Mouse (Mus musculus): Measurements from ENCODE around the gene D130043K22Rik.

The D130043K22Rik gene

DNA sequence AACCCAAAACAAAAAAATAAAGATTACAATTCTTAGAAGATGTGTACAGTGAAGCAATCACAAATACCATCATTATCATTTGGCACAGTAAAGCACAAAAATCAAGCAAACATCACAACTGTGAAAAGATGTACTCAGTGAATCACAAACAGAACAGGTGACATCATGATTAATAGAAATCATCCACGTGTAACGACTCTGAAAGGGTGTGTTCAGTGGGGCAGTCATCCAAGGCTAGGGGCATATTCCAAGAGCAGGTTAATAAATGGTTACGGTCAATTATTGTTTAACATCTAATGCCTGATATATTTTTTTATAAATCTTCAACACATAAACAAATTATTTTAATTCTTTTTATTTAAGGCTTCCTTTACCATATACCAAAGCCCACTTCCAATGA, 47.6 kb downstream of the D130043K22Rik start:
- no peak for DNase-seq (ENCODE audit: extremely low spot score, low read depth, low spot score)

DNA sequence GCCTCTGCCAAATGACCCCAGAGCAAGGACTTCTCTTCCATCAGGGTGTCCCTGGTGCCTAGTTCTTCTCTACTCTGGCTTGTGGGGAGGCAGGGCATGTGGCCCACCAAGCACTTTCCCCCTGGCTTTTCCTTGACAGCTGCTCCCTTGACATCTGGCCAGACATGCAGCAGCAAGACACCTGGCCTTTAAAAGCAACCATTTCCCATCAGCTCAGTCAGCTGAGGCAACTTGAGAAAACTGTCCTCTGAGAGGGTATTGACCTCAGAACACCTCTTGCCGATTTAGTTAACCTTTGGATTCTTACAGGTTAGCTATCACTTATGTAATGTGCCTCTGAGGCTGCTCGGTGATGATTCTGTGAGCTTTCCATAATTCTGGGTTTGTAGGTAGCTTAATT, 48.9 kb downstream of the D130043K22Rik start:
- DNase-seq (ENCODE audit: extremely low spot score, low read depth, low spot score) = no peak

DNA sequence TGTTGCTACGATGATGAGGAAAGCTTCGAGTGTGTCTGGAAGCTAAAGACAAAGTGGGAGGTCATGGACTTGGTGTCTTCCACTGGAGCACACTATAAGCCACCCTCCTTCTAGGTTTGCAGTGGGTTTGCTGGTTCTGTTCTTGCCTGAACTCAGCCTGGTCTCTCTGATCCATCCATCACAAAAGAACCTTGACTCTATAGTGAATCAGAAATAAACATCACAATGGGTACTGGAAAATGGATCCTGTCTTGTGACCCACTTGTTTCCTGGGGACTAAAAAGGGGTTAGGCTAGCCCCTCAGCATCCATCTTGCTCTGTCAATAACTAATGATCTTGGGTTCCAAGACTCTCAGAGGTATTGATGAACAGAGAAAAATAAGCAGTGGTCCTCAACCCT, 57.0 kb downstream of the D130043K22Rik start:
- DNase-seq (ENCODE audit: extremely low spot score, low read depth, low spot score) = no peak

DNA sequence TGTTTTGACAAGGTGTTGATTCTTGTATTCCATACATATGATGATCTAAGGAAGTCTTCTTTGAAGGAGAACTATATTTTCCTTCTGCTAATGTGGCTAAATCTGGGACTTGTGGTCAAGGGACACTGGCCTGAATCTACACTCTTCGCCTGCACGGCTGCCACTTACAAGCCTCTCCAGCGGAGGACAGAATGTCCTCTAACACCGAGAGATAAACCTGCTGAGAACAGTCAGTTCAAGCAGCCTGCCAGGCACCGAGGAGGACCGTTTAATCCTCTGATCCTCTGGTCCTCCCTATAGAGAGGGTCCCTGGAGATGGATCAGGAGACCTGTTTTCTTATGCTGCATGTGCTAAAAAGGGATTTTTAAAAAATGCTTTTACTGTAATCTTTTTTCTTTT, 58.5 kb downstream of the D130043K22Rik start:
- DNase-seq (ENCODE audit: extremely low spot score, low read depth, low spot score) = no peak

DNA sequence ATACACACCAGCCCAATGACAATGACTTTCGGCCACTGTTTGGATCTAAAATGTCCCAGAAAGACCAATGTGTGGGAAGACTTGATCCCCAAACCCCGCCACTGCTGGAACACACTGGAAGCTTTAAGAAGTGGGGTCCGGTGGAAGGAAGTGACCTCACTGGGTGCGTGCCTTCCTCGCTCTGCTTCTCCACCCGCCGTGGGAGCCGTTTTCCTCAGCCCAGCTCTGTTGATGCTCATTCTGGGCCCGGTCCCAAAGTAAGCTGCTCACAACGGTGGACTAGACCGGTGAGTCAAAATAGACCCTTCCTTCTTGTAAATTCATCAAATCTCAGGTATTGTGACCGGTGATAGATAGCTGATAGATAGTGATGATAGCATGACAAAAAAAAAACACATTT, 60.5 kb downstream of the D130043K22Rik start:
- DNase-seq (ENCODE audit: extremely low spot score, low read depth, low spot score) = no peak

DNA sequence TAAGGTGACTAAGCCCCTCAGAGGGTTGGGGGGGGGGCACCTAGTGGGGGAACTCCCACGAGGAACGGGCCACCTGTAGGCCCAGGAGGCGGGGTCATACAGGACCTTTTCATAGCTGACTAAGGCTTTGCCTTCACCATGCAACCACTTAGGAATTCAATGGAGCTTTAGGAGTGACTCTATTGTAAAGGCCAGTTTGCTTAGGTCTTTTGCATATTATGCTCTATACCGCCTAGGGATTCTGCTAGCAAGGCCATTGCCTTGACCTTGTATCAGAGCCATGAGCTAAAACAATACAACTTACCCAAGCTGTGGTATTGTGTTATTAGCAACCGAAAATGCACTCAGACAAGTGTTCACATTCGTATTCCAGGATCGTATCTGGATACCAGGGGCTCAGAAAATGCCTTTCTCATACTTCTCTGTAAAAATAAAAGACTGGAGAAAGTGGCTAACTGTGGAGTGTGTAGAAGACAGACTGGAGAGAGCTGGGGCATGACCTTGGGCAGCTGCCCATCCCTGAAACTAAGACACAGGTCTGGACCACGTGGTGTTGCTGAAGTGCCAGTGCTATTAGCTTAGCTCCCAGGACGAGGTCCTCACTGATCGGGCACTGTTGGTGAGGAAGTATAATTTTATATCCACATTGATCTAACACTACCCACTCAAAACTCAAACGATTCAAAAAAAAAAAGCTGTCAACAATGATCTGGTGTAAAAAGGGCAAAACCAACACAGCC, 62.1 kb downstream of the D130043K22Rik start:
- no peak for DNase-seq (ENCODE audit: extremely low spot score, low read depth, low spot score)

DNA sequence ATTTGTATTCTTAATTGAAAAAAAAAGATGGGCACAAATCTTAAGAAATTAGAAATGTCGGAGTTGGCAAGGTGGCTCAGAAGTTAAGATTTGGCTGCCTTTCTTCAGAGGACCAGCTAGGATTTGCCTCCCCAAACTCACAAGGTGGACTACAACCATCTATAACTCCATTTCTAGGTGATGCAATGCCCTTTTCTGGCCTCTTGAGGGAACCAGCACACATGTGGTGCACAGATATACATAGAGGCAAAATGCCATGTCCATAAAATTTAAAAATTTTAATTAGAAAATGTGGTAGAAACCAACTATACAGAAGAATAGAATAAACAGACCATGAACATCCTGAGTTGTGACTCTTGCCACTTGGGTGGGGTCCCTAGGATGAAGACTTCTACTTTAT, 64.2 kb downstream of the D130043K22Rik start:
- no peak for DNase-seq (ENCODE audit: extremely low spot score, low read depth, low spot score)

DNA sequence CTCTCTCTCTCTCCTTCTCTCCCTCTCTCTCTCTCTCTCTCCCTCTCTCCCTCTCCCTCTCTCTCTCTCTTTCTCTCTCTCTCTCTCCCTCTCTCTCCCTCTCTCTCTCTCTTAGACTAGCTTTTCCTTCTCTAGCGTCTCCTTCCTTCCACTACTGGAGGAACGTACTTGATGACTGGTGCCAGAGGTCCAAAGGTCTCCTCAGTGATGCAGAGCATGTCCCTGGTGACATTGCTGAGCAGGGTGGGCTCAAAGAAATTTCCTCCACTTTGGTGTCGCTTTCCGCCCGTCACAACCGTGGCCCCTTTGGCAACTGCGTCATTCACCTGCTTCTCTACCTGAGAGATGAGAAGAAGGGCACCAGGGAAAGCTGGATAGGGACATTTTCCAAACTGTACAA, 68.6 kb downstream of the D130043K22Rik start:
- DNase-seq (ENCODE audit: extremely low spot score, low read depth, low spot score) = no peak

DNA sequence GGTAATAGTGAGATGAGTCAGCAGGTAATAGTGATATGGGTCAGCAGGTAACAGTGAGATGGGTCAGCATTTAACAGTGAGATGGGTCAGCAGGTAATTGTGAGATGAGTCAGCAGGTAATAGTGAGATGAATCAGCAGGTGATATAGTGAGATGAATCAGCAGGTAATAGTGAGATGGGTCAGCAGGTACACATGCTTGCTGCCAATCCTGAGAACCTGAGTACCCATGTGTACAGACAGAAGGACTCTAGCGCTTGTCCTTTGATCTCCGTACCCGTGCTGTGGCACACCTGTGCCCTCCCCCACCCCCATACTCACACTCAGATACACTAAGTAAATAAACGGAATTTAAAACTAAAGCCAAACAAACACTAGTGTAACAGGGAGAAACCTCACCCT, 70.0 kb downstream of the D130043K22Rik start:
- DNase-seq (ENCODE audit: extremely low spot score, low read depth, low spot score) = no peak

DNA sequence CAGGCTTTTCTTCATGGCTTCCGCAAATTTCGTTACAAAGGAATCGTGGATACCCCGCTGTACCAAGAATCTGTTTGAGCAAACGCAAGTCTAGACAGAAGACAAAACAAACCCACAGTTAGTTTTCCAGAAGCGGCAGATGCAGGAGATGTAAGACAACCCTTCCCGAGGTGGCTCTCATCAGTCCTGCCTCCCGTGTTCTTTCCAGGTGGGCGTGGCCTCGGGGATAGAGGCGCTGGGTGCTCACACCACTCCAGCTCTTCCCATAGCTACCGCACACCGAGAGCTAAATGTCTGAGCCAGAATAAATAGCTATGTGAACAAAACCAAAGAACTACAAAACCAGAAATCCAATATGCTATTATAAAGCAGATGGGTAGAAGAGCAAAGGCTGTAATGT, 70.9 kb downstream of the D130043K22Rik start:
- DNase-seq (ENCODE audit: extremely low spot score, low read depth, low spot score) = no peak

DNA sequence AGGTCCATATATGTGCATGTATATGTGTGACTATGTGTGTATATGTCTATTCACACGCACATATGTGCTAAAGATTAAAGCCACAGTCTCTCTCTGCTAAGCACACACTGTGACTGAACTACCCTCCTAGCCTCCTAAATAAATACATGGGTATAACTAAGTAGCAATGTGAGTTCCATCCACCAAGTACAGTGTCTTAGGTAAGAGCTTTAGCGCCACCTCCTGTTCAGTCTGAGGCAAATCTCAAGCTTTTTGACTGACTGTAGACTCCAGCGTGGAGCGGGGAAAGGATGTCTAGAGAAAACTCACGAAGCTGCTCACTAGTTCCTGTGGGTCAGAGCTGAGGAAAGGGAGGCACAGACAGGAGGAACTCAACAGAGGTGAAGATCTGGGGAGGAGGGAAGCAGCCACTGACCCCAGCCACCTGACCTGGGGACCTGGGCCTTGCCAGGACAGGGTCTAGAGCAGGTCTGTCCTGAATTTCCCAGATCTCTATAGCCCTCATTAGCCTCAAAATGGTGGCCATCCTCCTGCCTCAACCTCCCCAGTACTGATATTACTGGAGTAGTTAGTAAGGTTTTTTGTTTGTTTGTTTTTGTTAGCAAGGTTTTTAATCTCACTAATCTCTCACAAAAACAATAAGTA, 75.5 kb downstream of the D130043K22Rik start:
- DNase-seq (ENCODE audit: extremely low spot score, low read depth, low spot score) = no peak

DNA sequence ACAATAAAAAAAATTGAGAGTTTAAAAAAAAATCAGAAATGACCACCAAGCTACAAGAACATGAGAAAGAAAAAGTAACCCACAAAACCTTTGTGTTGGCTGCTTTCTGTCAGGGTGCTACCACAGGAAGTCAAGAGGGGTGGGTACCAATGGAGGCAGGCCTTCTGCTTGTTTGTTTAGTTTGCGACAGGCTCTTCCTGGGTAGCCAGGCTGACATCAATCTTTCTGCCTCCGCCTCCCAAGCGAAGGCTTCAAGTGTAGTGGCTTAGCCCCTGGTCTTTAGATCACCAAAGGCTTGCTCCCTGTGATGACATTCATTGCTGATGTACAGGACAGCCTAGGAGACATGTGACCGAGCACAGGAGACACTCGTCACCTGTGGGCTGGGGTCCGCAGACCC, 76.3 kb downstream of the D130043K22Rik start:
- DNase-seq (ENCODE audit: extremely low spot score, low read depth, low spot score) = no peak

DNA sequence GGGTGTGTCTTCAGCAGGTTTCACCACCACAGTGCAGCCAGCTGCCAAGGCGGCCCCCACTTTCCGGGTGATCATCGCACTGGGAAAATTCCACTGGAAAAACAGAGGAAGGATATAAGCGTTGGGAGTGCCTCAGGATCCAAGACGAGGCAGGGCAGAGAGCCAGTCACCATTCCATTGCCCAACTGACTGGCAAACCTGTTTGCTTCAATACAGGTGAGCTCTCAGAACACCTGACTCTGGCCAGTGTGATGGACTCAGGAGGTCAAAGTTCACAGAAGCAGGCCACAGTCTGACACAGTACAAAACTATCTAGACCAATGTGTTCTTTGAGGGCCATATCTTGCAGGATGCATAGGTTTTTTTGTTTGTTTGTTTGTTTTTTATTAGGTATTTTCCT, 79.1 kb downstream of the D130043K22Rik start:
- DNase-seq (ENCODE audit: extremely low spot score, low read depth, low spot score) = no peak

DNA sequence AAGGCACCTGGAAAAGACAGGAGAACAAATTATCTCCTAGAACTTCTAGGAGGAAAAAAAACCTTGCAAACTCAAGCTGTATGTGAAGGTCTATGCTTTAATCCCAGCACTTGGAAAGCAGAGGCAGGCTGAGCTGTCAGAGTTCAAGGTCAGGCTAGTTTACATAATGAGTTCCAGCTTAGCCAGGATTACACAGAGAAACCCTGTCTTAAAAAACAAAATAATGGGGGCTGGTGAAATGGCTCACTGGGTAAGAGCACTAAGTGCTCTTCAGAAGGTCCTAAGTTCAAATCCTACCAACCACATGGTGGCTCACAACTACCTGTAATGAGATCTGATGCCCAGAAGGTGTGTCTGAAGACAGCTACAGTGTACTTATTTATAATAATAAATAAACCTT, 85.7 kb downstream of the D130043K22Rik start:
- no peak for DNase-seq (ENCODE audit: extremely low spot score, low read depth, low spot score)

DNA sequence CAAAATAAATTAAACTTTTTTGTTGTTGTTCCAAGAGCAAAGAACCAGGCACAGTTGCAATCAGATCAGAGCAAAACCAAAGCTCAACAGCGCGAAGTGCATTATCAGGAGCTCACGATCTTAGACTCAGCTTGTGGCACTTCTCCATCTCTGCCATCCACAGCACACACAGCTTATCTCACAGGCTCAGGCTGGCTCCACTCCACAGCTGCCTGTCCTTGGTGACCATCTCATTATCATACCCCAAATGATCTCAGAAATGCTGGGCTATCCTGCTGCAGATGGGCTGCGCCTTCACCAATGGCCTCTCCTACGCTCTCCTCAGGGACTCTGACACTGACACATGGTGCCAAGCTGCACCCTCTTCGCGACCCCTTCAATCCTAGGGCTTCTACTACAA, 88.3 kb downstream of the D130043K22Rik start:
- DNase-seq (ENCODE audit: extremely low spot score, low read depth, low spot score) = no peak

DNA sequence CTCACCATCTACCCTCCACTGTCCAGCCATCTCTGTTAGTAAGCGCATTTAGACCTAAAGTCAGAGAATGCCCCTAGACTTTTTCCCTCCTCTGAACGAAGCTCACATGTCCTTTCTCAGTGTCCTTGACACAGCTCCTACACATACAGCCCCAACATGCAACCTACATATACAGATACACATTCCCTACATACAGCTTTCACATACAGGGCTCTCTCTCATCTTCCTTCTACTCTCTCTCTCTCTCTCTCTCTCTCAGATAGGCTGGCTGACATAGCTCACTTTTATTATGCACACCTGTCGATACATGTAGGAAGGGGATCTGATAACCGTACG, 91.8 kb downstream of the D130043K22Rik start:
- no peak for DNase-seq (ENCODE audit: extremely low spot score, low read depth, low spot score)

DNA sequence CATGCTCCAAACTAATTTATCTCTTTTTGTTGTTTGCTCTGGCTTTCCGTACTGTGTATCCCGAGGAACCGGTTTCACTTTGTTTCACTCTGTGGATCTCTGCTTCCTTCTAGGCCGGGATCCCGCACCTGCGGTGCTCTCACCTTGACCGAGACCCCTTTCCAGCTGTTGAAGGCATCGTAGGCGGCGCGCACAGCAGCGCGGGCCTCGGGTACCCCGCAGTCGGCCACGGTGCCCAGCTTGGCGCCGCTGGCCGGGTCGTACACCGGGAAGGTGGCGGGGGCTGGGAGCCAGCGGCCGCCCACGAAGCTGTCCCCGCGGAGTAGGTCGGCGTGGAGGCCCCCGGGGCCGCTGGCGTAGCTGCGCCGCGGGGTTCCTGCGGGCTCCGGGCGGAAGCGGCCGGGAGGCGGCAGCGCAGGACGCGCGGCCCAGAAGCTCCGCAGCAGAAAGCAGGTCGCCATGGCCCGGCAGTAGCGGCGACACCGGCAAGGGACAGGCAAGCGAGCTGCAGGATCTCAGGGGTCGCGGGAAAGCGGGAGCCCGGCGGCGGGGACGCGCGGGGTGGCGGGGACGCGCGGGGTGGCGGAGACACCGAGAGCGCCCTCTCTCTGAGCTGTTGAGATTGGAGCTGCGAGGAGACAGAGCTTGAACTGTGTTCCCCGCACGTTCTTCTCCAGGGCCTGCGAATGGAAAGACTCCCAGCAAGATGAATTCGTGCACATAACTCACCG, 92.3 kb downstream of the D130043K22Rik start, which contains the start of gene Aldh5a1:
Gene Aldh5a1, minus strand, starts transcription at position 554 of the 731 bp plus-strand sequence.
- DNase-seq (ENCODE audit: extremely low spot score, low read depth, low spot score) = no peak

DNA sequence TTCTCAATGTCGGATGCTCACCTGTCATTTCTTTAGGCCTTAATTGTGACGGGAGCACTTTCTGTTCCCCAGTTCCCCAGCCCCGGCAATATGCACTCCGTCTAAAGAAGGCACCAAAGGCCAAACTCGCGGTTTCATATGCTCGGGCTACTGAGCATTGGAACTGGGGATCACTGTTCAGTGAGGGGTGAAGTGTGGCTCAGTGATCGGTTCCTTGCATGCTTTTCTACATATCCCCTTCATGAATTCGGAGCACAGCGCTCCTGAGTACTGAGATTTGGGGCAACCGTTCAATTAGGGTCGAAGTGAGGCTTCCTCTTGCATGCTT, 92.9 kb downstream of the D130043K22Rik start:
- no peak for DNase-seq (ENCODE audit: extremely low spot score, low read depth, low spot score)

DNA sequence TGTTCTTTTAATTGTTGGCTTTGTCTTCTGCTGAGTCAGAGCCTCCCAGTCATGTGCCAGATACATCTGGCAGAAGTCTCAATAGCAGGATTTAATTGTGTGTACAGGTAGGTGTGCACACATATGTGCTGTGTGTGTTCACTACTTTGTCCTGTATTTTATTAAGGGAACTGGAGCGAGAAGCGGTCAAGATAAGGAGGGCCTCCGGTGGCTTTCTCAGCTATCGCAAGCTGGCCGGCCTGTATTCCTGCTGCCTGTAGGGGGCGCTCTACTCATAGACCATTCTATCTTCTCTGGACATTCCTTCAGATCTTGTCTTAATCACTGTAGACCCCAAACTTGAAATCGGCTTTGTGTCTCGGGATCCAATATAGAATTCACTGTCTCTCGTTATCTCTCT, 93.7 kb downstream of the D130043K22Rik start:
- no peak for DNase-seq (ENCODE audit: extremely low spot score, low read depth, low spot score)

DNA sequence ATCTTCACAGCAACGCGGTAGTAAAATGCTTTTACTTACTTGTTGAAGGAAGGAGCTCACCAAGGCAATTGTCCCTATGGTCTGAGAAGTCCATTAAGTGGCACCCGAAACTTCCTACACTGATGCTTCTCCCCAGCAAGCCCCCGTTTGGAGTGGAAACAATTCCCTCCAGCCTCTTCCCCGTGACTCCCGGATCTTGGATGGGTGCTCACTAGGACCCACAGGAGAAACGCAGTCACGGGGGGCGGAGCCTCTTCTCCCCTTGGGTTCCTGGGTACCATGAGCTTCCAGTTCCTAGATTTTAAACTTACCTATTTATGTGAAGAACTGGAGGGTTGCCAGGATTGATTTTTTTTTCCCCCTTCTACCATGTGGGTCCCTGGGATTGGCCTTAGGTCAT, 94.5 kb downstream of the D130043K22Rik start:
- DNase-seq (ENCODE audit: extremely low spot score, low read depth, low spot score) = no peak

DNA sequence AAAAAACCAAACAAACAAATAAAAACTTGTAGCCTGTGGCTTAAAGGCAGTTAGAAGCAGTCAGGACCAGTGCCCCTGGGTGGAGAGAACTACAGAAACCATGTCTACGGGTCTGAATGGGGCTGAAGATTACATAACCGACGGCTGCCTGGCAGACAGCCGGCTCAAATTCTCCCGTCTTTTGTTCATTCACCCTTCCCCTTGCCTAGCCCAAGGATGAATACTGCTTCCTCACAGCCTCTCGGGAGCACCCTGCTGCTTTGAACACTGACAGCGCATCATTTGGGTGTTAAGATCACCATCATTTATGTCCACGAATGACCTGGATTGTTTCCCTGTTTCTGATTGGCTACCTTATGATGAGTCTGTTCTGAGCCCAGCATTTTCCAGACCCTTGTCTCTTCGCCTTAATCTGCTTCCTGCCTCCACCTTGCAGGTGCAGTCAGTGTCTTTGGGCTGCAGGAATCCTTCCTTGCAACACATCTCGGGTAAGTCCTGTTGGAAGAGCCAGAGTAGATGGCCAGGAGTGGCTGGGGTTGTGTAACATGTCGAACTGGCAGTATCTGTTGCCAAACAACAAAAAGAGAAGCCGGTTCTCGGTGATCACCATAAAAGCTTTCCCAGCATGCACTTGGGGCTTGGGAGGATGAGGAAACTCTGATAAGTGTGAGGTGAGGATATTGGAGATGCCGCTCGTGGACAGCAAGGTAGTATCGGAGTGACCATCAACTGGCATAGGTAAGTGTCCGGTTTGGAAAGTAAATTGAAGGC, 97.8 kb downstream of the D130043K22Rik start, which contains the start of gene Gpld1:
Gene Gpld1, plus strand, starts transcription at position 641 of the 771 bp plus-strand sequence.
- no peak for DNase-seq (ENCODE audit: extremely low spot score, low read depth, low spot score)

Measured in hindlimb bud, embryonic 11.5 days (tissue).